Mouse (Mus musculus): ENCODE data around the gene Mcrip1. TPM values are rescaled to one million over a fixed set of nuclear protein-coding genes. Genes with fewer than 3 reads are reported as not detected.
"Not testable (repeated sequence)": the region's sequence is repeated elsewhere in the genome, so short reads cannot be mapped to it uniquely, and the experiment has no call there.

Gene Mcrip1
- polyA plus RNA-seq (2014; fragmentation: Nextera tagmentation; extraction: Ambion mirVana) = 234 and 252 TPM in 2 replicates

- DNase-seq (ENCODE audit: low spot score) (peak; percentile 93), ATAC-seq (ENCODE audit: insufficient number of reproducible peaks, low FRiP score, low TSS enrichment, low read depth) (peak; percentile 65; the same call in 1 of the 2 replicates)
- Histone ChIP-seq H3K4me3 (ENCODE audit: low read depth, low read length) (peak within 1 kb of the TSS; percentile 95), H3K27me3 (ENCODE audit: control insufficient read depth, insufficient read depth, low read length) (no peaks in the 10 kb centered on the region), H3K9ac (ENCODE audit: low read length) (peak within 1 kb of the TSS; percentile 98), H3K36me3 (ENCODE audit: control insufficient read depth, insufficient read depth, low read length) (peaks cover 7% of the 10 kb centered on the region), H3K9me3 (ENCODE audit: control insufficient read depth, low read length) (no peaks in the 10 kb centered on the region), H3K4me2 (ENCODE audit: low read depth, severe bottlenecking) (peak within 1 kb of the TSS; percentile 88), H3K27ac (replicated peaks; ENCODE audit: low read depth, low read length) (peak within 1 kb of the TSS; percentile 85), H3K4me1 (ENCODE audit: control insufficient read depth, insufficient read depth, low read length) (peaks cover 15% of the 10 kb centered on the region)
- WGBS = under 1% methylated on average over 47 of the region's 87 CpGs
Measured at GRCm38 (mm10) chr11:120549168-120549945, at the start of gene Mcrip1. Gene Mcrip1 (minus strand): TSS chr11:120549727.

- ATAC-seq (ENCODE audit: insufficient number of reproducible peaks, low FRiP score, low TSS enrichment, low read depth) (no peak), DNase-seq (ENCODE audit: low spot score) (no peak)
- 48% methylated on average over 17 of the region's 17 CpGs for WGBS
- no peaks in the 10 kb centered on the region for H3K9me3 ChIP-seq (ENCODE audit: control insufficient read depth, low read length)
- peak overlapping the region; percentile 96 for H3K4me3 ChIP-seq (ENCODE audit: low read depth, low read length)
- peaks cover 22% of the 10 kb centered on the region for H3K36me3 ChIP-seq (ENCODE audit: control insufficient read depth, insufficient read depth, low read length)
- peaks cover 14% of the 10 kb centered on the region for H3K4me1 ChIP-seq (ENCODE audit: control insufficient read depth, insufficient read depth, low read length)
- no peaks in the 10 kb centered on the region for H3K27me3 ChIP-seq (ENCODE audit: control insufficient read depth, insufficient read depth, low read length)
- peak overlapping the region; percentile 100 for H3K9ac ChIP-seq (ENCODE audit: low read length)
- peak overlapping the region; percentile 95 for H3K4me2 ChIP-seq (ENCODE audit: low read depth, severe bottlenecking)
- H3K27ac ChIP-seq (replicated peaks; ENCODE audit: low read depth, low read length) = no peak overlapping the region
Measured at GRCm38 (mm10) chr11:120598990-120599549, 49.5 kb upstream of the Mcrip1 start.

GRCm38 (mm10) chr11:120598283-120598989 is 48.9 kb upstream of the Mcrip1 start, which contains the start of the genes Alyref and Anapc11:
Gene Alyref (minus strand): TSS chr11:120598365.
Gene Anapc11 (plus strand): TSS chr11:120598421.
- H3K9me3 ChIP-seq (ENCODE audit: control insufficient read depth, low read length) = no peaks in the 10 kb centered on the region
- peak within 1 kb of the TSS; percentile 85 for H3K27ac ChIP-seq (replicated peaks; ENCODE audit: low read depth, low read length)
- under 1% methylated on average over 88 of the region's 88 CpGs for WGBS
- peak within 1 kb of the TSS; percentile 100 for H3K9ac ChIP-seq (ENCODE audit: low read length)
- peaks cover 14% of the 10 kb centered on the region for H3K4me1 ChIP-seq (ENCODE audit: control insufficient read depth, insufficient read depth, low read length)
- ATAC-seq (ENCODE audit: insufficient number of reproducible peaks, low FRiP score, low TSS enrichment, low read depth) (peak; percentile 96), DNase-seq (ENCODE audit: low spot score) (peak; percentile 95)
- H3K4me3 ChIP-seq (ENCODE audit: low read depth, low read length) = peak within 1 kb of the TSS; percentile 96
- peaks cover 27% of the 10 kb centered on the region for H3K36me3 ChIP-seq (ENCODE audit: control insufficient read depth, insufficient read depth, low read length)
- H3K4me2 ChIP-seq (ENCODE audit: low read depth, severe bottlenecking) = peak within 1 kb of the TSS; percentile 95
- no peaks in the 10 kb centered on the region for H3K27me3 ChIP-seq (ENCODE audit: control insufficient read depth, insufficient read depth, low read length)

- H3K4me3 ChIP-seq (ENCODE audit: low read depth, low read length) = peak overlapping the region; percentile 96
- H3K4me2 ChIP-seq (ENCODE audit: low read depth, severe bottlenecking) = peak overlapping the region; percentile 95
- DNase-seq (ENCODE audit: low spot score) (no peak), ATAC-seq (ENCODE audit: insufficient number of reproducible peaks, low FRiP score, low TSS enrichment, low read depth) (peak; percentile 29)
- peaks cover 14% of the 10 kb centered on the region for H3K4me1 ChIP-seq (ENCODE audit: control insufficient read depth, insufficient read depth, low read length)
- no peaks in the 10 kb centered on the region for H3K27me3 ChIP-seq (ENCODE audit: control insufficient read depth, insufficient read depth, low read length)
- peaks cover 29% of the 10 kb centered on the region for H3K36me3 ChIP-seq (ENCODE audit: control insufficient read depth, insufficient read depth, low read length)
- peak overlapping the region; percentile 85 for H3K27ac ChIP-seq (replicated peaks; ENCODE audit: low read depth, low read length)
- WGBS = 5% methylated on average over 86 of the region's 99 CpGs
- no peaks in the 10 kb centered on the region for H3K9me3 ChIP-seq (ENCODE audit: control insufficient read depth, low read length)
- peak overlapping the region; percentile 100 for H3K9ac ChIP-seq (ENCODE audit: low read length)
Measured at GRCm38 (mm10) chr11:120597240-120598235, 48.0 kb upstream of the Mcrip1 start.

- peaks cover 2% of the 10 kb centered on the region; the same call in 1 of the 2 replicates for H3K9me3 ChIP-seq (ENCODE audit: control insufficient read depth, low read length)
- WGBS = 94% methylated on average over 6 of the region's 6 CpGs
- H3K27me3 ChIP-seq (ENCODE audit: control insufficient read depth, insufficient read depth, low read length) = no peaks in the 10 kb centered on the region
- no peak overlapping the region for H3K4me2 ChIP-seq (ENCODE audit: low read depth, severe bottlenecking)
- H3K9ac ChIP-seq (ENCODE audit: low read length) = no peak overlapping the region
- peaks cover 29% of the 10 kb centered on the region for H3K36me3 ChIP-seq (ENCODE audit: control insufficient read depth, insufficient read depth, low read length)
- ATAC-seq (ENCODE audit: insufficient number of reproducible peaks, low FRiP score, low TSS enrichment, low read depth) (no peak), DNase-seq (ENCODE audit: low spot score) (no peak)
- no peak overlapping the region for H3K27ac ChIP-seq (replicated peaks; ENCODE audit: low read depth, low read length)
- H3K4me1 ChIP-seq (ENCODE audit: control insufficient read depth, insufficient read depth, low read length) = no peaks in the 10 kb centered on the region
- no peak overlapping the region for H3K4me3 ChIP-seq (ENCODE audit: low read depth, low read length)
Measured at GRCm38 (mm10) chr11:120588531-120588930, 39.0 kb upstream of the Mcrip1 start.

- Histone ChIP-seq H3K9ac (ENCODE audit: low read length) (no peak overlapping the region), H3K27me3 (ENCODE audit: control insufficient read depth, insufficient read depth, low read length) (no peaks in the 10 kb centered on the region), H3K4me1 (ENCODE audit: control insufficient read depth, insufficient read depth, low read length) (peaks cover 12% of the 10 kb centered on the region), H3K27ac (replicated peaks; ENCODE audit: low read depth, low read length) (no peak overlapping the region), H3K4me2 (ENCODE audit: low read depth, severe bottlenecking) (no peak overlapping the region), H3K4me3 (ENCODE audit: low read depth, low read length) (no peak overlapping the region; the same call in 1 of the 2 replicates), H3K9me3 (ENCODE audit: control insufficient read depth, low read length) (peaks cover 2% of the 10 kb centered on the region; the same call in 1 of the 2 replicates), H3K36me3 (ENCODE audit: control insufficient read depth, insufficient read depth, low read length) (peaks cover 20% of the 10 kb centered on the region)
- ATAC-seq (ENCODE audit: insufficient number of reproducible peaks, low FRiP score, low TSS enrichment, low read depth) = no peak
- DNase-seq (ENCODE audit: low spot score) = no peak
- WGBS = 97% methylated on average over 1 of the region's 1 CpGs
Measured at GRCm38 (mm10) chr11:120583937-120584336, 34.4 kb upstream of the Mcrip1 start.

GRCm38 (mm10) chr11:120582982-120583293 is 33.4 kb upstream of the Mcrip1 start:
- H3K4me2 ChIP-seq (ENCODE audit: low read depth, severe bottlenecking); H3K27me3 ChIP-seq (ENCODE audit: control insufficient read depth, insufficient read depth, low read length); H3K9me3 ChIP-seq (ENCODE audit: control insufficient read depth, low read length); H3K4me3 ChIP-seq (ENCODE audit: low read depth, low read length); H3K9ac ChIP-seq (ENCODE audit: low read length); H3K27ac ChIP-seq (replicated peaks; ENCODE audit: low read depth, low read length); DNase-seq (ENCODE audit: low spot score); ATAC-seq (ENCODE audit: insufficient number of reproducible peaks, low FRiP score, low TSS enrichment, low read depth): not testable (repeated sequence)
- 86% methylated on average over 2 of the region's 2 CpGs for WGBS
- peaks cover 12% of the 10 kb centered on the region for H3K4me1 ChIP-seq (ENCODE audit: control insufficient read depth, insufficient read depth, low read length)
- peaks cover 27% of the 10 kb centered on the region for H3K36me3 ChIP-seq (ENCODE audit: control insufficient read depth, insufficient read depth, low read length)
